Mouse (Mus musculus) forebrain, embryonic 12.5 days (tissue): ENCODE measurements around the gene Zfp672. TPM values are rescaled to one million over a fixed set of nuclear protein-coding genes. Genes with fewer than 3 reads are reported as not detected.

Experiments used
- polyA plus RNA-seq: library from polyadenylated mRNA; unstranded; fragments of >200 nt; fragmentation: Nextera tagmentation; extraction: Ambion mirVana; gene quantifications from 2 replicates; pipeline ENCODE4 v1.2.1, GENCODE M21; 2016

The Zfp672 gene
- polyA plus RNA-seq, 1 experiment from 2014 or later: 37.7 TPM

Other genes with a start within 250 kb of the Zfp672 start
- not detected in 2 replicates for gene Gm12248, start 237.2 kb downstream of the Zfp672 start, polyA plus RNA-seq
- 110 and 112 TPM in 2 replicates for gene Cnot8, start 226.2 kb downstream of the Zfp672 start, polyA plus RNA-seq
- gene Gemin5, start 161.8 kb downstream of the Zfp672 start, polyA plus RNA-seq: 20.2 and 23.5 TPM in 2 replicates
- 108 and 113 TPM in 2 replicates for gene Mrpl22, start 158.7 kb downstream of the Zfp672 start, polyA plus RNA-seq
- gene Igtp, start 130.8 kb downstream of the Zfp672 start, polyA plus RNA-seq: 1.6 and 1.9 TPM in 2 replicates
- 0.51 and 0.63 TPM in 2 replicates for gene Irgm2, start 130.7 kb downstream of the Zfp672 start, polyA plus RNA-seq
- gene 4930438A08Rik, start 55.5 kb downstream of the Zfp672 start, polyA plus RNA-seq: not detected in 2 replicates
- 29.3 and 30.1 TPM in 2 replicates for gene Zfp692, start 23.3 kb downstream of the Zfp672 start, polyA plus RNA-seq
- gene Sh3bp5l, start 385 bp upstream of the Zfp672 start, polyA plus RNA-seq: 45.2 and 51.0 TPM in 2 replicates
- not detected in 2 replicates for gene Lypd8, start 48.7 kb upstream of the Zfp672 start, polyA plus RNA-seq
- gene 1810065E05Rik, start 90.8 kb upstream of the Zfp672 start, polyA plus RNA-seq: not detected in 2 replicates
- not detected in 2 replicates for gene Gm12253, start 102.2 kb upstream of the Zfp672 start, polyA plus RNA-seq
- gene Lypd9, start 122.6 kb upstream of the Zfp672 start, polyA plus RNA-seq: not detected in 2 replicates
- not detected in 2 replicates for gene Olfr30, start 131.9 kb upstream of the Zfp672 start, polyA plus RNA-seq
- not detected in 2 replicates for gene Olfr332, start 162.2 kb upstream of the Zfp672 start, polyA plus RNA-seq
- not detected in 2 replicates for gene Olfr331, start 172.2 kb upstream of the Zfp672 start, polyA plus RNA-seq
- gene Olfr330, start 204.5 kb upstream of the Zfp672 start, polyA plus RNA-seq: not detected in 2 replicates
- not detected in 2 replicates for gene Olfr329-ps, start 216.1 kb upstream of the Zfp672 start, polyA plus RNA-seq
- 0.06 TPM in 1 of 2 replicates, not detected in the other for gene Olfr328, start 225.3 kb upstream of the Zfp672 start, polyA plus RNA-seq
- not detected in 2 replicates for gene Olfr224, start 240.2 kb upstream of the Zfp672 start, polyA plus RNA-seq
- gene Olfr325, start 247.4 kb upstream of the Zfp672 start, polyA plus RNA-seq: not detected in 2 replicates